Mouse (Mus musculus): ENCODE measurements around the gene 2510009E07Rik.
"Not testable (repeated sequence)": the region's sequence is repeated elsewhere in the genome, so short reads cannot be mapped to it uniquely, and the experiment has no call there.

2510009E07Rik gene

DNA sequence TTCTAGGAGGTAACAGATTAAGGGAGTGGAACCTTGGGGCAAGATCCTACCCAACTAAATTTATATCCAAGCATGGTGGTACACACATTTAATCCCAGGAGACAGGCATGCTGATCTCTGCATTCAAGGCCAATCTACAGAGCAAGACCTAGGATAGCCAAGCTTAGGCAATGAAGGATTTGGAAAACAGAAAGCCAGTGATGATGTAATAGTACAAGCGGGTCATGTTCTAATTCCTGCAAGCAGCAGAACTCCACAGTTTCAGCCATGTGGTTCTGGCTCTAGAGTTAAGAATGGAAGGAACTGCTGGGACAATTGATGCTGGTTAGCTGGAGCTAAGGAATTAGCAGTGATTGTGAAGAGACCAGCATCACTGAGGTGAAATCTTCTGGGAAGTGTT is 20.8 kb downstream of the 2510009E07Rik start:
- DNase-seq (ENCODE audit: low spot score) = not testable (repeated sequence)

DNA sequence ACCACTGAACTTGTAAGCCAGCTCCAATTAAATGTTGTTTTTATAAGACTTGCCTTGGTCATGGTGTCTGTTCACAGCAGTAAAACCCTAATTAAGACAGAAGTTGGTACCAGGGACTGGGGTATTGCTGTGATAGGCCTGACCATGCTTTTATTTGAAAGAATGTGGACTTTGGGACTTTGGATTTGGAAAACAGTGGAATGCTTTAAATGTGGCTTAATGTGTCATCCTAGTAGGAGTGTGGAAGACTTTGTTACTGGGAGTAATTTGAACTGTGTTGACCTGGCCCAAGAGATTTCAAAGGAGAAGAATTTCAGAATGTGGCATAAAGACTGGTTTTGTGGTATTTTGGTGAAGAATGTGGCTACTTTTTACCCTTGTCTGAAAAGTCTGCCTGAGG is 21.4 kb downstream of the 2510009E07Rik start:
- DNase-seq (ENCODE audit: low spot score) = not testable (repeated sequence)

DNA sequence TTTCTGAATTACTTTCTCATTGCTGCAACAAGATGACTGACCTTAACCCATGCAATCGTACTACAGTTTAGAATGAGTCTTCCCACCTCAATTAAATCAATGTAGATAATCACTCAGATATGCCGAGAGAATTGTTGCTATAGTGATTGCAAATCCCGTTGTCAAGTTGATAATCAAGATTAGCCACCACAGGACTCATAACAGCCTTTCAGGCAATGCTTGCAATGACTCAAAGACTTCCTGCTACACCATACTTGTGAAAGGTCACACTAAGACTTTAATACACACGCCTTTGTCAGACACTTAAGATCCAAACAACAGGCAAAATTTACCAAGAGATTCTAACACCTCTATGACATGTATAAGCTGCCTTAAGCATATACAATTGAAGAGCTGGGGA is 22.6 kb downstream of the 2510009E07Rik start:
- DNase-seq (ENCODE audit: low spot score) = no peak

DNA sequence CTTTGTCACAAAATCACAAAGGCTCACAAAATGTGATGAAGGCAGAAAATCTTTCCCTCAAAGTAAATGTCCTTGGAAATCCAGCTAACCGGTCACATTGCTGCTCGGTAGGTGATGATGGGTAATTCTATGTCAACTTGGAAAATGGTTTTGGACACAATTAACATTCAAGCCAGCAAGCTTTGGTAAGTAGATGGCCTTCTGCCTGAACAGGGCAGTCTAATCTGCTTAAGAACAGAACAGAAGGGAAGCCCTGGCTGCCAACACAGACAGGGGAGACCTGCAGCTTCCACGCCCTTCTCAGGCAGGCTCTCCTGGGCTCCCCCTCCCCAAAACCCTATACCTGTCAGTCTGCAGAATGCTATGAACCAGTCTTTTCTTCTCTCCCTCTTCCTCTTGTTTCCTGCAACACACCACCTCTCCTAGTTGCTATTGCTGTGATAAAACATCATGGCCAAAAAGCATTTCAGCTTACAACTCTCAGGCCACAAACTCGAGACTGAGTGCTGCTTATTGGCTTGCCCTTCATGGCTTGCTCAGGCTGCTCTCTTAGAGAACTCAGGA is 29.0 kb downstream of the 2510009E07Rik start:
- DNase-seq (ENCODE audit: low spot score) = no peak

DNA sequence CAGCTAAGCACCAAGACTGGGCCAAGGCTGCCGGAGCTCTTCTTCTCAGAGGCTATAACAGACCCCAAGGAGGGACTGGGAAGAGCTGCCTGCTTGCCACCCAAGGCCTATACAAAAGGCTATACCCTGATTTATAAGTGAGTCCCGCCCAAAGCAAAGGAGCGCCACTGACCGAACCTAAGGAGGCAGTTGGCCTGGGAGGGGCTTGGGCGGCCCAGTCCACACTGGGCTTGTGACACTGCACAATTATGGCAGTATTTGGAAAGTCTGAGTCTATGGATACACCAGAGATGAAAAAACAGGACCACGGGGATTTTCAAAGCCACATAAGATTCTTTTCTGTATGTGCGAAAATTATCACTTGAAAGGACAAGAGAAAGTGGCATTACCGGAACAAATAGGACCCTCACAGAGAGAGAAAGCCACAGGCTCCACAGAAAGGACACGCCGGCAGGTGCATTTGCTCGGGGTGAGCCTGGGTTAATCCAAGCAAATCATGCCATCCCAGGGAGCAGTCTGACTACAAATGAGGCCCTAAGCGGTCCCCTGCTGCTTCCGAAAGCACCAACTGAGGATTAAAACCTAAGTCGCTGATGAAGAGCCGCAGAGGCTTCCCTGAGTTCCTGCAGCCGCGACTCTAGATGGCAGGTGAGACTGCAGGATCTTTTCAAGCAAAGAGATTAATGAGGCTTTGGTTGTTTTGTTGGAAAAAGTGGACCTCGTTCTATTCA is 29.7 kb downstream of the 2510009E07Rik start:
- DNase-seq (ENCODE audit: low spot score) = no peak

DNA sequence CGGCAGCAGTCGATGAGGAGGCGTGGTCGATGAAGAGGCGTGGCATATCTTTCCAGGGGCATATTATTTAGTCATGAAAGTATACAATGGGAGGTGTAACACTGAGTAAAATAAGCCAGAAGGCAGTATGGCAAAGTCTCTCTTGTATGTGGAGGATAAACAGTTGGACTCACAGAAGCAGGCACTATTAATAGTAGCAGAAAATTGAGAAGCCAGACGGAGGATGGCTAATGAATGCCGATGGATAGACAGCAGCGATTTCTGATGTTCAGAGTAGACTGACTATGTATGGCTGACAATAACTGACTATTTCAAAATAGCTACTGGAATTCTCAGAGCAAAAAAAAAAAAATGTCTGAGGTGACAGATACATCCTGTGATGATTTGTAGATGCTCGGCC is 38.5 kb downstream of the 2510009E07Rik start:
- peak; percentile 45 for DNase-seq (ENCODE audit: low spot score)

DNA sequence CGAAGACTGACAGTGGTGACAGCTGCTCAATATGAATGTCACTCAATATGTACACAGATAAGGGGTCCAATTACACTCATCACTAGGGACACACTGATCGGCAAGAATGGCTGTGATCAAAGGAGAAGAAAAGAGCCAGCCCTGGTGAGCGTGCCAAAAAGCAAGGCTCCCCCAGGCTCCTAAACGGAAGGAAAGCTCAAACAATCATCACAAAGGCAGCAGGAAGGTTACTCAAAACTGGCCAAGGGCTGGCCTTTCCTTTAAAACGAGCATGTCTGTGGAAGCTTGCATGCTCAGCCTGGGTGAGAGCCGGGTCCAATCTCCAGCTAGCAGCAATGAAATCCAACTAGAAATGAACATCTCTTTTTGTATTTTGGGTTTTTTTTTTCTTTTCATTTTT is 39.2 kb downstream of the 2510009E07Rik start:
- DNase-seq (ENCODE audit: low spot score) = no peak

DNA sequence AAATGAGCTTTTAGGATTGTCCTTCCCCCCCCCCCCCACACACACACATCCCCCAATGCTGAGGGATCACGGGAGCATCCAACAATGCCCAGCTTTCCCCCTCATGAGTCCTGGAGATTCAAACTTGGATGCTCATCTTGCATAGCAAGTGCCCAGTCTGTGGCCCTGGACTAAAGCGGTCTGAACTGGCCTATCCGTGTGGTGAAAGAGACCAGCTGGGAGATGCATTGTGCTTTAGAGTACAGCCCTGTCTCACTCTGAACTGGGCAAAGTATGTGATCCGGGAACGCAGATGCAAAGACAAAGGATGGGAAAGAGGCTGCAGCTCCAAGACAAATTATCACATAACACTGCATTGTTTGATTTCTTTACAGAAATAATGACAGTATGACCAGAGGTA is 40.1 kb downstream of the 2510009E07Rik start:
- DNase-seq (ENCODE audit: low spot score) = no peak

DNA sequence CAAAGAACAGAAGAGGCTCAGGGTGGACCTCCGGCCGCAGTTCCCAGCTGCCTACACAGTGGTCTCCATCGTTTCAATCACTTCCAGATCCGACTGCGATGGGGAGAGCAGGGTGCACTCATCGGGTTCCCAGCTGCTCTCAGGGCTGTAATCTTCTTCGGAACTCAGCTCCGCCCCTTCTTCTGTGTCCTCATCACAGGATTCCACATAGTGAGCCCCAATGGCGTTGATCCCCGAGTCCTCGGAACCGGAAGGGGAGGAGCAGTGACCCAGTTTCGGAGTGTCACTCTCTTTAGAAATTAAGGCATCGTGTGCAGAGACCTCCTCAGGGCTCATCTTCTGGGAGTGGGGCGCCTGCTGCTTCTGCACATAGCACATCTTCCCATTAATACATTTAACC is 41.3 kb downstream of the 2510009E07Rik start:
- no peak for DNase-seq (ENCODE audit: low spot score)

DNA sequence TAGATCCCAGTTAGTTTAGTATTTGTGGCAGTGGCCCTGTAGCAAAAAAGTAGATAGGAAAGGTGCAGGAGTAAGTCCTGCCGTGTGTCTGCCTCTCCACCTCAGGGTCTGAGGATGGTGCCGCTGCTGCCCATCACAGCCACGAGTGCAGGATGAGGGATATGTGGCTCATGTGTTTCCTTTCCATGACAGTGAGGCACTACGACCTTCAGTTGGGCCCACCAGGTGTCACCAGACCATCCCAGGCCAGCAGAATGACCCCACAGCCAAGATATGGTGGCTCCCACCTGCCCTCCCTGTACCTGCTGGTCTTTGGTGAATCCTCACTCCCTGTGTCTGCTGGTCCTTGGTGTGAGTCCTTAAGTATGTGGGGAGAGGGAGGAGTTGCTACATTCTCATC is 43.3 kb downstream of the 2510009E07Rik start:
- no peak for DNase-seq (ENCODE audit: low spot score)

DNA sequence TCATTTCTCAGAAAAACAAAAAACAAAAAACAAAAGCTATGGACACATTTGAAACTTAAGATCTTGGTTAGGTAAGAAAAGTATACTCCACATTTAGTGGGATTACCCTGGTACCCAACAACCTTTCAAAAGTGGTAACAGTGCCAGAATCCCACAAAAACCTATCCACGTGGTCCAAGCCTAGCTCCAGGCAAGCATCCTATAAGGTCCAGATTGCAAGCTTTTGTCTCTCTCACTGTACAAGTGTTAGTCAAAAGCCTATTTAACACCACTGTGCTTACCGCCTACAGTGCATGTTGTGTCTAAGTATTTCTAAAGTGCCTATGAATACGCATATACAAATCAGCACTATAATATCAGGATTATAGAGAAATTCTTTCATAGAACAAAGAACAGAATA is 44.2 kb downstream of the 2510009E07Rik start:
- DNase-seq (ENCODE audit: low spot score) = no peak

DNA sequence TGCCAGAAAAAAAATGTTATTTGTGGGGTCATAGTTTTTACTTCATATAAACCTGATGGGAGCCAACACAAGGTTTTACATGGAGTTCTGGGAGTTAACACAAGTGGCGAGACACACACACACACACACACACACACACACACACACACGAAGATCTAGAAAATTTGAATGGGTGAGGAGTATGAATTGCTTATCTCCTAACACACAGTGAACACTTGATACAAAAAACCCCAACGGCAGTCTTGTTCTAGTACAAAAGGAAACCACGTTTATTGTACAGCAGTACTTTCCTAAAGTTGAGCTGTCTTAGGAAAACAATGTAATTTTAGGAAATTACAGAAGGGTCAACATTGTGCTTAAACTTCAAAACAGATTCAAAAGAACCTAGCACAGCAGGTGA is 45.7 kb downstream of the 2510009E07Rik start:
- no peak for DNase-seq (ENCODE audit: low spot score)

DNA sequence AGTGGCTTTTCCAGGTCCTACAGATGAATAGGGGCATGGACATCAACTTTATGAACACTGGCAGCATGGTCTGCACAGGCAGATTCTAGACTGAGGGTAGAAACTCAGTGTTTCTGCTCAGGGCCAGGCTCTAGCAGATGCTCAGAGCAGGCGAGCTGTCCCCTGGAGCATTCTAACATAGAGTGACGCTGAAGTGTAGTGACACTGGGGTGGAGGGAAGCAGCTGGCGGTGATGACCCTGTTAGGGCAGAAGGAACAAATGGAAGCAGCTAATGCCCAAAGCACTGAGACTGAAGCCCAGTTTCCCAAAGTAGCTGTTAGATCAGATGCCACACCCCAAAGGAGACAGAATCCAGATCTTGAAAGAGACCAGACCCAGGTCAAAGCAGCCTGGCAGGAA is 48.0 kb downstream of the 2510009E07Rik start:
- no peak for DNase-seq (ENCODE audit: low spot score)

DNA sequence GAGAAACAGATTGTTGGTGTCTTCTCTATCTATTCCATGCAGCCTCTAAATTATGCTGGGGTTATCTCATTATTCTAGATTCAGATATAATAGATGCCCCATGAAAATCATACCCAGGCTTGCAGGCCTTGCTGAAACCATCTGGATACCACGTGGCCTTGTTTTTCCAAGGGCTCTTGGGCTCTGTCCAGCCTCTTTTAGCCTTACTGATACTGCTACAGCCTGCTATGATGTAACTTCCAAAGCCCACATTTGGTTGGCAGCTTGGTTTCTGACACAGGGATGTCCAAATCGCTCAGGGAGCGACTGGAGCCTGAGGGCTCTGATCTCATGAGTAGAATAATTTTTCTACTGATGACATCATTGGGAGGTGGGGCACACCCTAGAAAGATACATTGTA is 48.5 kb downstream of the 2510009E07Rik start:
- no peak for DNase-seq (ENCODE audit: low spot score)

DNA sequence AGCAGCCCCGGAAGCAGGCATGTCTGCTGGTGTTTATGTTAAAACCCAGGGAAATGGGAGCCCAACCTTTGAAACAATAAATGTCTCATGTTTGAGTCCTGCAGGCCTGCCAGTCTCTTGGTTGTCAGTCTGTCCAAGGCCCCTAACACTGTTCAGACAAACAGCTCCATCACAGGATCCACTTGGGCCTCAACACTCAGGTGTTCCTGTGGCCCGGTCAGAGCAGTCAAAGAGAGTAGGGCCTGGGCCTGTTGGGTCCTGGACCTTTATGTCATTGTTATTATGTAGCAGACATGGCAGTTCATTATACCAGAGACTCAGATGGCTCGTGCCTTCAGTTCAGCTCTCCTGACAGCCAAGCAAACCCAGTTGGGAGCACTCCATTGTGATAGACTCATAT is 49.9 kb downstream of the 2510009E07Rik start:
- DNase-seq (ENCODE audit: low spot score) = no peak

DNA sequence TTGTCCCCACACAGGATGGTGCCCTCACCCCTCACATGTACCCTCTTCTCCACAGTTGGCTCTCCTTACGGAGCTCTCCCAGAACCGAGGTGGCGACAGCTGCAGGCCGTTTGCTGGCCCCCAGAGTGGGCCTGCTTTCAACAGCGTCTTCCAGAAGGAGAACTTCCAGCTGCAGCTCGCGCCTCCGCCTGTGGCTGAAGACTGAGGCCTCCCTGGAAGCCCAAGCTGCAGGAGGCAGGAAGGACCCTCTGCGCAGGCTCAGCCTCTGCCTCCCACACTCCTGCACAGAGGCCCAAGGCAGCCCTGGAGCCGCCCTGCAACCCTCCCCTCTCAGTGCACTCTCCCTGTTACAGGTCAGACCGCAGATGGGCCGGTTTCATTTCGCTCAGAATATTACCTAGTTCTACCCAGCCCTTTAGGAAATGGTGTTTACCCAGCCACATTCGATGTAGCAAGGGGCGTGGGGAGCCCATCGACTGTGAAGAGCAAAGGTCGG is 50.4 kb downstream of the 2510009E07Rik start:
- DNase-seq (ENCODE audit: low spot score) = peak; percentile 54

DNA sequence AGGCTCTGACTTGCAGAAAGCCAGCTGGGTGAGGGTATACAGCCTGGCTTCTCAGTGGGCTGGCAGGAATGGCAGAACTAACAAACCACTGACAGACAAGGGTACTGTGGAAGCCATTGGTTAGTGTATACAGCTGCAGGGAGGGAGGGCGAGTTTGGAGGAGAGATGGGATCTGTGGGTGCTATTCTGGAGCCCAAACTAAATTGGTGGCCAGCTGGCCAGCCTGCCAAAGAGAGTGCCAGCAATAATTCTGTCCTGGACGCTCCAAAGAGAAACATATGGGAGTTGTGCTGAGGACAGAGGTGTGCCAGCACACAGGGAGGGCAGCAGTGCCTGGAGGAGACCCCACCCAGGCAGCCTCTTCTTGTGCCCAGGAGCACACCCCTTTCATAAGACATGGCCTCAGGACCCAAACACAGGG is 50.8 kb downstream of the 2510009E07Rik start:
- no peak for DNase-seq (ENCODE audit: low spot score)

DNA sequence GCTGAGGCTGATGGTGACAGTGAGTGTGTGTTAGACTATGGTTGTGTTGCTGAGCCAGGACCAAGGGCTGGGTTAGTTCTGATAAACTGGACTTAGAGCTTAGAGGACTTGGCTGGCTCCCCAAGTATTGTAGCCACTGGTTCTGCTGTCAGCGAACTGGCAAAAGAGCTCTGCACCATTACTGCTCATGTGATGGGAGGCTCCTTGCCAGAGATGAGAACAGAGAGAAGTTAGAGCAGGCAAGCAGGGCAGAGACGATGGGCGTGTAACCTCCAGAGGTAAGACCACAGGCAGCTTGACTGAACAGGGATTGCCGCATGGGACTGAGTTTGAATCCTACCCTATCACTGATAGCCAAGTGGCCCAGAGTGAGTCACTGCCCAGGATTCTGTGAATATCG is 51.6 kb downstream of the 2510009E07Rik start:
- no peak for DNase-seq (ENCODE audit: low spot score)

DNA sequence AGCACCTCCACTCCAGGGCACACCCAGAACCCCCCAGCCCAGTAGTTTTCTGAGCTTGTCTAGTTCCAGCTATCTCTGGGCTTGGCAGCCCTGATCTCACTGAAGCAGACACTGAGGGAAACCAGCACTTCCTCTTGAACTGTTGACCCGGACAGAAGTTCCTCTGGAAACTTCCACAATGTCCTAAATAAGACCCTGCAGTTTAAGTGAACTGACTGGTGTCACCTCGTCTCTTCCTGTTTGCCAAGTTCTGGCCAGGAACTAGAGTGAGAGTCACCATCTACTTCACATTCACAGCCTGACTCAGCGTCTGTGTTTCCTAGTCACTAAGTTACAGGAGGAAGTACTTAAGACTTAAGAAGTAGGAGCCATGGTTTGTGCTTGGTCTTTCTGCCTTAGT is 52.5 kb downstream of the 2510009E07Rik start:
- peak; percentile 35 for DNase-seq (ENCODE audit: low spot score)

DNA sequence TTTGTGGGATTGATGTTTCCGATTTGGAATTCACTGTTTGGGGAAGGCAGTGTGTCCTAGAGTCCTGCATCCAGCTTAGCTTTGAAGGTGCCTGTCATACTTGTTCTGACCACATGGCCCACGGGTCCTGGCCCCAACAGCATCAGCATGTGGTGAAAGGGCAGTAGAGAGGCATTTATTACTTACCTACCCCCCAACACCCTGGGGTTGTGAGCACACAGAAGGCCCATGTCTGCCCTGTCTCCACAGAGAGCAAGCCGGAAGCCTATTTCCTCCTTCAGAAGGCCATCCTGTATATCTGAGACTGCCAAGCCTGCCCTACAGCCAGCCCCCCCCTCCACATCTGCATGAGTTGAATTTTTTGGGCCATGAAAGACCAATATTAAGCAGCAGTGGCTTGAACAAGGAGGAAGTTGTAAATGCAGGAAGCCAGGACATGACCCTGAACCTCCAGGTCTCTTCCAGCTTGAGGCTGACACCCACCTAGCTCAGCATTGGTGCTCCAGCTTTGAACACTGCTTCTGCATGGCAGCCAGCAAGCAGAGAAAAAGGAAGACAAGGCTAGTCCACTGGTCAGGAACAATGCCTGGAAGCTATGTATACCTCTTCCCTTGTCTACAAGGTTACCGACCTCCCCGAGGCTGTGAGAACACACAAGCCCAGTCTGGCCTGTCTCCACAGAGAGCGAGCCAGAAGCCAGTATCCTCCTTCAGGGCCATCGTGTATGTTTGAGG is 53.5 kb downstream of the 2510009E07Rik start:
- DNase-seq (ENCODE audit: low spot score) = no peak

DNA sequence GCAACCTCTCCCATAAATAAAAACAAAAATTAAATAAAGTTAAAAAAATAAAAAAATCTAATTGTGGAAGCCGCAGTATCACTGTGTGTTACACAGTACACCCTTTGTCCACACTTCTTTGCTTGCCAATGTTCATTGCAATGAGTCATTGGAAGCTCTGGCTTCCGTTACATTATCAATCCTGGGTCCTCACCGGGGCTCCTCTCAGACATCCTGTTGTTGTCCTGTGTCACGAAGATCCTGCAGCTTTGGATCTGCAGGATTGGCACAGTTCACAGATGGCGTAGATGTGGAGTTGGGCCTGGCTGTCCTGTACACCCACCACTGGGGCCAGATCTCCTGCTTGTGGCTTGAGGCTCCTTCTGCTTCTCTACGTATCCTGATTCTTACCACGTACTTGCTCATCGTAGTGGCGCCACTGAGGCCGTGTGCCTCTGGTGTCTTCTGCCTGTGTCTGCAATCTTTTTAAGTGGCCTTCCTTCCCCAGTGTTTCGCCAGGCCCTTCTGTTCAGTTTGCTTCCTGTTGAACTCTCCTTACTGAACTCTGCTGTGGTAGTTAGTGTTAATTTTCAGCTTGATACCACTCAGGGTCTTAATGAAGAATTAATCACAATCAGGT is 57.2 kb downstream of the 2510009E07Rik start:
- no peak for DNase-seq (ENCODE audit: low spot score)

DNA sequence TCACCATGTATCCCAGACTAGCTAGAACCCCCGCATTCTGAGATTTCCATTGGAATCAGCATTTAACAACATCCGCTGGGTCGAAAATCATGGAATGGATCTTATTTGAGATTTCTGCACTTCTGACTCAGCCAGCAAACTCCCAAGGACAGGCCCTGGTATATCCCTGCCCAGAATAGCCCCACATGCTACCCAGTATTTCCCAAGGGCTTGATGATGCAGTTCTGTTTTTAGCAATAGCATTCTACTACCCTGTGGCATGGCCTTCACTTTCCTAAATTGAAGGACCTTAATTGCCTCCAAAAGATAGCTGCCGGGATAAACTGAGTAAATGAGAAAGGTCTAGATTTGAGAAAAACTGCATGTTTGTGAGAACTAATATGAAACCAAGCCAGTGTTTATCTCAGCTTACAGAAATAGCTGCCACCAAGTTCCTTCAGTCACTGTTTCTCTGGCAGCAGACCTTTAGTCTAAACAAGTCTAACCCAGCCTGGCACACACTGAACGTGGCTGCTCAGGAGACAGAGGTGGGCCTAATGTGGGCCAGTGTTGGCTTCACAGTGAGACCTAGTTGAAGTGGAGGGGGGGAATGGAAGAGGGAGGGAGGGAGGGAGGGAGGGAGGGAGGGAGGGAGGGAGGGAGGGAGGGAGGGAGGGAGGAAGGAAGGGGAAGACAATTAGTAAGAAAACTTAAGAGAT is 58.2 kb downstream of the 2510009E07Rik start:
- DNase-seq (ENCODE audit: low spot score) = no peak
